Mouse (Mus musculus) cerebellum, adult 2 months (tissue): ENCODE results near the gene Cep290.

Experiments
- CTCF ChIP-seq: fragments of 200-500 bp; IDR thresholded peaks from 2 replicates; pipeline ENCODE4 v1.5.1; 2011; ENCODE audit warnings: low read depth, mild to moderate bottlenecking, control low read depth, low read length, moderate library complexity, borderline replicate concordance; ENCODE audit not compliant: insufficient read depth
- POLR2A ChIP-seq: fragments of 200-500 bp; IDR thresholded peaks from 2 replicates; pipeline ENCODE4 v1.6.1; 2011; ENCODE audit warnings: low read length, control low read depth, borderline replicate concordance; ENCODE audit not compliant: insufficient read depth

GRCm38 (mm10) chr10:100620040-100620439 is 132.7 kb downstream of the Cep290 start:
- TF ChIP-seq POLR2A (no peak), CTCF (no peak)
